Mouse (Mus musculus): ENCODE measurements at regions not wholly inside any gene's neighbourhood (a gene's known extent, or its start where the extent isn't known, plus 50 kb on each side); places are given as distances from the start of the nearest gene placed in this dataset.

DNA sequence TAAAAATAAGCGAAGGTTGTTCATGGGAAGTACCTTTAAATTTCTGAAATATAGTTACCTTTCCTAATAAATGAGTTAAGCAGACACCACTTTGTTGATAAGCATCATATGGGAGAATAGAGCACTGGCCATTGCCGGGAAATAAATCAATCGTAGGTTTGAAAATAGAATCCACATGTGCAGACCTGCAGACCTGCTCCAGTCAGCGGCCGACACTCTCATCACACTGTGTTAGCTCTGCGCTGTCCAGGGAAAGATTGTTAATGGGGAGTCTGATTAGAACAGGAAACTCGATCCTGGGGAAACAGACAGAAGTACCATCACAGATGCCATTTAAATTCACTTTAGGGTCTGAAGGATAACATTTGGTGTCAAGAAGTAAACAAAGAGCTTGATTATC lies 53.4 kb upstream of the Hgf start:
- TF ChIP-seq POLR2A (IDR thresholded peaks at IDR 0.05; ENCODE audit: insufficient read depth, low read depth, low read length) = no peak
- TF ChIP-seq CTCF (IDR thresholded peaks at IDR 0.05) = no peak

All from heart, adult 2 months (tissue).